Mouse (Mus musculus): ENCODE data around the gene Epm2a.

Epm2a gene

GRCm38 (mm10) chr10:11429059-11429812 is 86.0 kb downstream of the Epm2a start:
- no peak for DNase-seq (ENCODE audit: low spot score)

DNA sequence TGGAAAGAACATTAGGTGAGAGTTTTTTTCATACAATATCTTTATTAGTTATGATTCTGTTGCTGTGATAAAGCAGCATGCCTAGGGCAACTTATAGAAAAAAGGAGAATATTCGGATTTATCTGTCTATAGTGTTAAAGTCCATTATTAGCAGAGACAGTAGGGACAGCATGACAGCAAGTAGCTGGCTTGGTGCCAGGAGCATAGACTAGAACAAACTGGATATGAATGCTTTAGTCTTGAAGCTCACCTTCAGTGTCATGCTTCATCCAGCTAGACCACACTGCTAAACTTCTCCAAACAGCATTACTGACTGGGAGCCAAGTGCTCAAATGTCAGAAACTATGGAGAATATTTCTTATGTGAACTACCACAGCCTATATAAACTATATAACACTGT is 93.8 kb downstream of the Epm2a start:
- no peak for DNase-seq (ENCODE audit: low spot score)

GRCm38 (mm10) chr10:11438461-11438860 is 95.3 kb downstream of the Epm2a start:
- DNase-seq (ENCODE audit: low spot score) = no peak

- DNase-seq (ENCODE audit: low spot score) = no peak
These were observed 96.1 kb downstream of the Epm2a start for GRCm38 (mm10) chr10:11439342-11439741.

GRCm38 (mm10) chr10:11449556-11450305 is 106.5 kb downstream of the Epm2a start:
- DNase-seq (ENCODE audit: low spot score) = peak; percentile 66

- DNase-seq (ENCODE audit: low spot score) = no peak
These were observed 109.3 kb downstream of the Epm2a start for GRCm38 (mm10) chr10:11452537-11452936.

DNA sequence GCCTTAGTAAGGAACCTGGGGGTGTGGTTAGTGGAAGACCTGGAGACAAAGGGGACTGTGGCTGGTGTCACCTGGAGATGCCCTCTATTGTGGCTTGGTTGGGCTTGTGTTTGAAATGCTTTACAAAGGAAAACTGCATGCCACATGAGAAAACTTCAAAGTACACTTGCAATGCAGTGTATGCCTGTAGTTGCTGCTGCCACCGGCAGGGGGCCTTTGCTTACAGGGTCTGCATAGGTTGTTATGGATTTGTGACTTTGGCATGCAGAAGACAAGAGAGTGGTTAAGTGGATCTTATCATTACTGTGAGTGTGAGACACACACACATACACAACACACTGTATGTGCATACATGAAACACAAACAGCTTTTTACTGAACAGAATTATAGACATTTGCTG is 114.2 kb downstream of the Epm2a start:
- no peak for DNase-seq (ENCODE audit: low spot score)

- DNase-seq (ENCODE audit: low spot score) = peak; percentile 91
These were observed 148.8 kb downstream of the Epm2a start for GRCm38 (mm10) chr10:11491956-11492355.

All from adipocyte (in vitro differentiated cells).